Mouse (Mus musculus): ENCODE results near the gene Zfp358. TPM values are rescaled to one million over a fixed set of nuclear protein-coding genes. Genes with fewer than 3 reads are reported as not detected.

The Zfp358 gene
- polyA plus RNA-seq, 1 experiment = 76.7 TPM

- Histone ChIP-seq H3K36me3 (ENCODE audit: control insufficient read depth, insufficient read depth, low read length) (0 out of 2 replicates have a peak, but pooled peaks cover 3% of the 10 kb centered on the region), H3K4me3 (ENCODE audit: control insufficient read depth, insufficient read depth, low read length) (no peak overlapping the region), H3K27ac (ENCODE audit: control insufficient read depth, insufficient read depth, low read length) (no peak overlapping the region), H3K4me1 (replicated peaks; ENCODE audit: control insufficient read depth, insufficient read depth, low read length) (no peaks in the 10 kb centered on the region), H3K27me3 (ENCODE audit: control insufficient read depth, insufficient read depth, low read length) (no peaks in the 10 kb centered on the region)
- TF ChIP-seq POLR2A (IDR thresholded peaks at IDR 0.05; ENCODE audit: control insufficient read depth, extremely low read depth, insufficient read depth, low read length, poor library complexity) (no peak), CTCF (IDR thresholded peaks at IDR 0.05; ENCODE audit: borderline replicate concordance, control insufficient read depth, extremely low read depth, insufficient read depth, low read length, poor library complexity) (no peak)
- no peak for DNase-seq
- WGBS = 97% methylated on average over 6 of the region's 6 CpGs
Observed at GRCm38 (mm10) chr8:3507979-3508754, 15.2 kb downstream of the Zfp358 start.

- Histone ChIP-seq H3K27ac (ENCODE audit: control insufficient read depth, insufficient read depth, low read length) (no peak overlapping the region), H3K4me3 (ENCODE audit: control insufficient read depth, insufficient read depth, low read length) (no peak overlapping the region), H3K27me3 (ENCODE audit: control insufficient read depth, insufficient read depth, low read length) (no peaks in the 10 kb centered on the region), H3K4me1 (replicated peaks; ENCODE audit: control insufficient read depth, insufficient read depth, low read length) (peaks cover 6% of the 10 kb centered on the region), H3K36me3 (ENCODE audit: control insufficient read depth, insufficient read depth, low read length) (no peaks in the 10 kb centered on the region)
- no peak for DNase-seq
- TF ChIP-seq CTCF (IDR thresholded peaks at IDR 0.05; ENCODE audit: borderline replicate concordance, control insufficient read depth, extremely low read depth, insufficient read depth, low read length, poor library complexity) = no peak
- WGBS = 50% methylated on average over 13 of the region's 13 CpGs
Observed at GRCm38 (mm10) chr8:3514681-3515247, 21.8 kb downstream of the Zfp358 start.

GRCm38 (mm10) chr8:3515260-3515671, 22.3 kb downstream of the Zfp358 start, which contains the start of gene Pnpla6:
Pnpla6 (plus strand) TSS chr8:3515384.
- Histone ChIP-seq H3K4me1 (replicated peaks; ENCODE audit: control insufficient read depth, insufficient read depth, low read length) (peaks cover 6% of the 10 kb centered on the region), H3K27ac (ENCODE audit: control insufficient read depth, insufficient read depth, low read length) (peak within 1 kb of the TSS; percentile 20; the same call in 1 of the 2 replicates), H3K36me3 (ENCODE audit: control insufficient read depth, insufficient read depth, low read length) (no peaks in the 10 kb centered on the region), H3K27me3 (ENCODE audit: control insufficient read depth, insufficient read depth, low read length) (no peaks in the 10 kb centered on the region), H3K4me3 (ENCODE audit: control insufficient read depth, insufficient read depth, low read length) (peak within 1 kb of the TSS; percentile 70)
- peak; percentile 88 for DNase-seq
- 0 out of 2 replicates have a peak, but pooled peaks have one; percentile 44 for TF ChIP-seq CTCF (IDR thresholded peaks at IDR 0.05; ENCODE audit: borderline replicate concordance, control insufficient read depth, extremely low read depth, insufficient read depth, low read length, poor library complexity)
- TF ChIP-seq POLR2A (IDR thresholded peaks at IDR 0.05; ENCODE audit: control insufficient read depth, extremely low read depth, insufficient read depth, low read length, poor library complexity) = no peak
- 1% methylated on average over 25 of the region's 25 CpGs for WGBS

GRCm38 (mm10) chr8:3515771-3516417, 23.0 kb downstream of the Zfp358 start:
- under 1% methylated on average over 25 of the region's 25 CpGs for WGBS
- DNase-seq = peak; percentile 37

GRCm38 (mm10) chr8:3516450-3517116, 23.6 kb downstream of the Zfp358 start:
- under 1% methylated on average over 36 of the region's 36 CpGs for WGBS
- H3K27me3 ChIP-seq (ENCODE audit: control insufficient read depth, insufficient read depth, low read length) = no peaks in the 10 kb centered on the region
- TF ChIP-seq CTCF (IDR thresholded peaks at IDR 0.05; ENCODE audit: borderline replicate concordance, control insufficient read depth, extremely low read depth, insufficient read depth, low read length, poor library complexity) (no peak), POLR2A (IDR thresholded peaks at IDR 0.05; ENCODE audit: control insufficient read depth, extremely low read depth, insufficient read depth, low read length, poor library complexity) (no peak)
- H3K4me1 ChIP-seq (replicated peaks; ENCODE audit: control insufficient read depth, insufficient read depth, low read length) = peaks cover 6% of the 10 kb centered on the region
- peak overlapping the region; percentile 70 for H3K4me3 ChIP-seq (ENCODE audit: control insufficient read depth, insufficient read depth, low read length)
- H3K36me3 ChIP-seq (ENCODE audit: control insufficient read depth, insufficient read depth, low read length) = no peaks in the 10 kb centered on the region
- DNase-seq = peak; percentile 93
- H3K27ac ChIP-seq (ENCODE audit: control insufficient read depth, insufficient read depth, low read length) = peak overlapping the region; percentile 20; the same call in 1 of the 2 replicates

More at GRCm38 (mm10) chr8:3515771-3516417, 23.0 kb downstream of the Zfp358 start:
- TF ChIP-seq CTCF (IDR thresholded peaks at IDR 0.05; ENCODE audit: borderline replicate concordance, control insufficient read depth, extremely low read depth, insufficient read depth, low read length, poor library complexity) (no peak), POLR2A (IDR thresholded peaks at IDR 0.05; ENCODE audit: control insufficient read depth, extremely low read depth, insufficient read depth, low read length, poor library complexity) (no peak)
- H3K4me1 ChIP-seq (replicated peaks; ENCODE audit: control insufficient read depth, insufficient read depth, low read length) = peaks cover 6% of the 10 kb centered on the region
- H3K36me3 ChIP-seq (ENCODE audit: control insufficient read depth, insufficient read depth, low read length) = no peaks in the 10 kb centered on the region
- no peaks in the 10 kb centered on the region for H3K27me3 ChIP-seq (ENCODE audit: control insufficient read depth, insufficient read depth, low read length)
- H3K4me3 ChIP-seq (ENCODE audit: control insufficient read depth, insufficient read depth, low read length) = peak overlapping the region; percentile 70
- peak overlapping the region; percentile 20; the same call in 1 of the 2 replicates for H3K27ac ChIP-seq (ENCODE audit: control insufficient read depth, insufficient read depth, low read length)

GRCm38 (mm10) chr8:3517117-3517495, 24.2 kb downstream of the Zfp358 start:
- Histone ChIP-seq H3K27ac (ENCODE audit: control insufficient read depth, insufficient read depth, low read length) (no peak overlapping the region), H3K4me1 (replicated peaks; ENCODE audit: control insufficient read depth, insufficient read depth, low read length) (peaks cover 6% of the 10 kb centered on the region), H3K4me3 (ENCODE audit: control insufficient read depth, insufficient read depth, low read length) (peak overlapping the region; percentile 70), H3K36me3 (ENCODE audit: control insufficient read depth, insufficient read depth, low read length) (no peaks in the 10 kb centered on the region), H3K27me3 (ENCODE audit: control insufficient read depth, insufficient read depth, low read length) (no peaks in the 10 kb centered on the region)
- no peak for TF ChIP-seq POLR2A (IDR thresholded peaks at IDR 0.05; ENCODE audit: control insufficient read depth, extremely low read depth, insufficient read depth, low read length, poor library complexity)
- no peak for TF ChIP-seq CTCF (IDR thresholded peaks at IDR 0.05; ENCODE audit: borderline replicate concordance, control insufficient read depth, extremely low read depth, insufficient read depth, low read length, poor library complexity)
- DNase-seq = no peak
- WGBS = 14% methylated on average over 16 of the region's 16 CpGs

Data from thymus, adult 2 months (tissue).